Mouse (Mus musculus): ENCODE measurements around the gene Hivep3. TPM values are rescaled to one million over a fixed set of nuclear protein-coding genes. Genes with fewer than 3 reads are reported as not detected.

Gene Hivep3
- total RNA-seq, 2 experiments from 2014 or later, result 58.0 to 67.2 TPM

- intact Hi-C loops (cut with DNase I), result no loop called here
- DNase-seq (ENCODE audit: low spot score in 2 of 2), result no peak
These were observed 188.2 kb downstream of the Hivep3 start for GRCm38 (mm10) chr4:119921723-119922266.

DNA sequence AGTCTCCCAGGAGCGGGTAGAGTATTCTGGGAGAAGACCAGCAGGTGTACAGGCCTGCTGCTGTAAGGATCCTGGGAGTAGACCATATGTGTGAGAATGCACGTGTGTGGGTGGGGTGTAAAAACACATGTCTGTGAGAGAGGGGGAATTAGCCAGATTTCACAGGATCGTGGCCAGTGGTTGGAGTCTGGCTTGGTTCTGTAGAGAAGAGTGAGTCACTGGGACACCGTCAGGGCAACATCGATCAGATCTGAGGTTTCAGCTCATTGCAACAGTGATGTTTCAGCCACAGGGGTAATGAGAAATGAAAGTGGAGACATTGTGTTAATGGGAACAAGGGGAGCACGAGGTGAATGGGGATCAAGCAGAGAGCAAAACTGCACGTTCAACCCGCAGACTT is 189.4 kb downstream of the Hivep3 start:
- intact Hi-C loops (cut with DNase I), result no loop called here
- peak in 1 of 2 experiments; percentile 63 for DNase-seq (ENCODE audit: low spot score in 2 of 2)

DNA sequence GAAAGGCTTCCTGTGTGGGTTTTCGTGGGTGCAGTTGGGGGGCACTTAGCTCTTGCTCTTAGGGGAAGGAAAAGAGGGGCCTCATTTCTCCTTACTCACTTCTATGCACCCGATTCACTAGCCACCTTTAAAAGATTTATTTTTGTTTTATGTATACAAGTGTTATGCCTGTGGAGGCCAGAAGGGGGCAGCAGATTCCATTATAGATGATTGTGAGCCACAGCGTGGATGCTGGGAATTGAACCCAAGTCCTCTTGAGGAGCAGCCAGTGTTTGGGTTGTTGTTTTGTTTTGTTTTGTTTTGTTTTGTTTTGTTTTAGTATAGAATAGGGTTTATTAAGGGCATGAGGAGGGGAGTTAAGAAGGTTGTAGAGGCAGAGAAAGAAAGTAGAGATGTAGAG is 189.8 kb downstream of the Hivep3 start:
- intact Hi-C loops (cut with DNase I), result no loop called here
- no peak for DNase-seq (ENCODE audit: low spot score in 2 of 2)

GRCm38 (mm10) chr4:119925052-119925451 is 191.5 kb downstream of the Hivep3 start:
- intact Hi-C loops (cut with DNase I), result no loop called here
- no peak for DNase-seq (ENCODE audit: low spot score in 2 of 2)

- intact Hi-C loops (cut with DNase I), result no loop called here
- DNase-seq (ENCODE audit: low spot score in 2 of 2), result peak; percentile 21 to 60
These were observed 198.3 kb downstream of the Hivep3 start for GRCm38 (mm10) chr4:119931923-119932322.

- peak; percentile 59 to 93 for DNase-seq (ENCODE audit: low spot score in 2 of 2)
- intact Hi-C loops (cut with DNase I), result no loop called here
These were observed 199.1 kb downstream of the Hivep3 start for GRCm38 (mm10) chr4:119932549-119933257.

- no peak for DNase-seq (ENCODE audit: low spot score in 2 of 2)
- intact Hi-C loops (cut with DNase I), result no loop called here
These were observed 201.3 kb downstream of the Hivep3 start for GRCm38 (mm10) chr4:119934901-119935300.

DNA sequence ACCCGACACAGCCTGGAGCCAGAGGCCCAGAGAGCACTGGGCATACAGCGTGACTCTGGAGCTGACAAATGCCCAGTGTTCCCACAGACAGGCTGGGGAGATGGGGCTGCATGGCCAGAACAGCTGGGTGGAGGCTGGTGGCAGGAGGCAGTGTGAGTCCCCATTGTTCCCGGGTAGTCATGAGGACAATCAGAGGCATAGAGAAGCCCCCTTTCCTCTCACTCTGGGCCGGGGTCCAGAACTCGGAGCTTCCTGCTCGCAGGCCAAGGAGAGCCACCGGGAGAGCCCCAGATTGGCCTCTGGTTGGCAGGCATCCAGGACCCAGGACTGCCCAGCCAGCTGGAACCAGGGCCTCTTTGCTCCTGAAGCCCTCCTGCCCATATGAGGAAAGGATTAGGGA is 204.3 kb downstream of the Hivep3 start:
- peak; percentile 55 to 80 for DNase-seq (ENCODE audit: low spot score in 2 of 2)
- intact Hi-C loops (cut with DNase I), result no loop called here

- intact Hi-C loops (cut with DNase I), result no loop called here
- no peak for DNase-seq (ENCODE audit: low spot score in 2 of 2)
These were observed 204.9 kb downstream of the Hivep3 start for GRCm38 (mm10) chr4:119938518-119938917.

- no peak for DNase-seq (ENCODE audit: low spot score in 2 of 2)
- intact Hi-C loops (cut with DNase I), result no loop called here
These were observed 206.2 kb downstream of the Hivep3 start for GRCm38 (mm10) chr4:119939786-119940185.

GRCm38 (mm10) chr4:119946224-119946887 is 212.8 kb downstream of the Hivep3 start:
- intact Hi-C loops (cut with DNase I), result loop anchor here (5.0 kb wide), 1 partner anchor 64 kb away; no protein-coding TSS in a partner anchor
- DNase-seq (ENCODE audit: low spot score in 2 of 2), result no peak

GRCm38 (mm10) chr4:119947232-119948162 is 213.9 kb downstream of the Hivep3 start:
- intact Hi-C loops (cut with DNase I), result loop anchor here (5.0 kb wide), 1 partner anchor 65 kb away; no protein-coding TSS in a partner anchor
- no peak for DNase-seq (ENCODE audit: low spot score in 2 of 2)

DNA sequence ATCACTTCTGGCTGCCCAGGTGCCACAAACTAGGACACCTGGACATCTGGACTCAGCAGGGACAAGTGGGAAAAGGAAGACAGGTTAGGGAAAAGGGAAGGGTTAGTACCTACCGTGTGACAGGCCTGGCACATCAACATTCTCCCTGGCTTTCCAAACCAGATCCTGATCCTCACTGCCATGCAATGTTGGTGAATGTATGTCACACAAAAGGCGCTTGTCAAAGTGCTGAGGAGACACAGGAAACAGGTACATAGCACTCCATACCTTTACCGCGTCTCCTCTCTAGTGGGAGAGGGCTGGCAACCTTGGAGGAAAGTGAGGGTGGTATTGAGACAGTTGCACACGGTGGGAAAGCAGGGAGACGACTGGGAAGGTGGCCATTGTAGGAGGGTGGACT is 214.8 kb downstream of the Hivep3 start:
- DNase-seq (ENCODE audit: low spot score in 2 of 2), result no peak
- intact Hi-C loops (cut with DNase I), result loop anchor here (5.0 kb wide), 1 partner anchor 66 kb away; no protein-coding TSS in a partner anchor

DNA sequence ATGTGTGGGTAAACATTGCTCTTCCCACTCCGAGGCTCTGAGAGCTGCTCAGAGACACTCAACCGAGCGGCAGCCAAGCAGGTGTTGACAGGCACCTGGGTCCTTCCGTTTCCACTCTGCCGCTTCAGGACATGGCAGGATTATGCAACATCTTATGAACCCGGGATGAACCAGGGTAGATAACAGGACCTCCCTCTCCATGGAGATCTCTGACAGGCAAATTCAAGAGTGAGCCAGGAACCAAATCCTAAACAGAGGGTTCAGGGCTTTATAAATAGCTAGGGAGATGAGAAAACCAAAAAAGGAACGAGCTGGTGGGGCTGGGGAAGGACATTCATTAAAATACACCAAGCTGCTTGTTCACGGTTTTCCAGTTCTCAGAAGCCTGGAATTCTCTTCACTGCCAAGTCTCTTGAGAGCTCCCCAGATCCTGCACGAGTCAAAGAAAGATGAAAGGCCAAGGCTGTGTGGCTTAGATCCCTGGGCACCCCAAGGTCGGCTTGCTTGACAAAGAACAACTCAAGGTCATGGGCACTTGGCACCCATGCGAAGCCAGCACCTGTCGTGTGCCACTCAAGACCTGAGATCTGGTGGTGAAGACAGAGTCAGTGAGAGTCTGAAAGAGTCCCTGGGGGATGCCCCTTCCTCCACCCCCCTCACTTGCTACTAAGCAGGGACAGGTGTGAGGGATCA is 215.5 kb downstream of the Hivep3 start:
- peak; percentile 56 to 86 for DNase-seq (ENCODE audit: low spot score in 2 of 2)
- intact Hi-C loops (cut with DNase I), result loop anchor here (5.0 kb wide), 1 partner anchor 67 kb away; no protein-coding TSS in a partner anchor

DNA sequence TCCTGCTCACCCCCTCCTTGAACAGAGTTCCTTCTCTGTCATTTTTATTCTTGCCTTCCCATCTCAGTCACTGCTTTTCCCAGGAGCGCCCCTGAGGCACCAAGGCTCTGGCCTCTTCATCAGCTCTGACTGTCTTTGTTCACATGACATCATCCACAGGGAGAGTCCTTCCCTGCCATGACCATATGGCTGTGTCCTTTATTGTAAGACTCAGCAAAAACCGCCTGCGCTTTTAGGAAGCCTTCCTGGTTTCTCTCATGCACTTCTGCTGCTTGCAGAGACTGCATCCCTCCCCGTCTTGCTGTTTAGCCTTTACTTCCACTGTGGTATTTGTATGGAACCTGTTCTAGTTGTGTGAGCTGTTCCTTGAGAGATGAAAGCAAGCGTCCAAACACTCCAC is 216.6 kb downstream of the Hivep3 start:
- intact Hi-C loops (cut with DNase I), result loop anchor here (2.0 kb wide), 1 partner anchor 17 kb away; no protein-coding TSS in a partner anchor

DNA sequence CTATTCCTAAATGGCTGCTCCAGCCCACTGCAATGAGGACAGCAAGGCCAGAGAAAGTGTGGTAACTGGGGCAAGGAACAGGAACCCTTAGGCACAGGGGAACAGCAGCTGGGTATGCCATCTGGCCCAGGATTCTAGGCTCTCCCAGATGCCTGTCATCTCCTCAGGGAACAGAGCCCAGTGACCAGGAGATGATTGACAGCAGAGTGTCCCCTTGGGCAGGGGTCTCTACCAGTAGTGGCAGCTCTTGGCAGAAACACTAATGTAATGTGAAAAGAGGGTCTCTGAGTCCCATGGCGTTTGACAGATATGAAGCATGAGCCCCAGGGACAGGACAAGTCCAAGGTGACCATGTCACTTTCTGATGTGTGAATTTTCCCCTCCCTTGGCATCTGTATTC is 217.5 kb downstream of the Hivep3 start:
- intact Hi-C loops (cut with DNase I), result loop anchor here (2.0 kb wide), 1 partner anchor 16 kb away; no protein-coding TSS in a partner anchor
- no peak for DNase-seq (ENCODE audit: low spot score in 2 of 2)

More for the DNA sequence above, 216.6 kb downstream of the Hivep3 start:
- peak in 1 of 2 experiments; percentile 79 for DNase-seq (ENCODE audit: low spot score in 2 of 2)

GRCm38 (mm10) chr4:119955008-119955407 is 221.4 kb downstream of the Hivep3 start:
- intact Hi-C loops (cut with DNase I), result no loop called here
- DNase-seq (ENCODE audit: low spot score in 2 of 2), result no peak

DNA sequence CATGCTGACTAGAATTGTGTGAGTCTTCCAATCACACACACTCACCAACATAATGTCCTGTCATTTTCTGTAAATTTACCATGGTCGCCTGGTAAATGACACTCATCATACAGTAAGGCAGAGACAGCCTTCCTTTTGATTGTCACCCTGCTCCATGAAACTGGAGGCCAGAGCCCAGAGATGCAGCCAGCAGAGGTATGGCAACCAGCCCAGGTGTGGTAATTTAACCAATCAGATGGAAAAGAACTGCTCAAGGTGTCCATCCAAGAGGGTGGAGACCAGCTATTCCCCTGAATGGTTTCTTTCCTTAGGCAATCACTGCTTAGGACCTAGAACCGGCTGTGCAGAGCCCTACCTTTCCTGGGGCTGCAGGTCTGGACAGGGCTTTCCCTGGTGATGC is 224.4 kb downstream of the Hivep3 start:
- intact Hi-C loops (cut with DNase I), result no loop called here
- no peak for DNase-seq (ENCODE audit: low spot score in 2 of 2)

- intact Hi-C loops (cut with DNase I), result no loop called here
- DNase-seq (ENCODE audit: low spot score in 2 of 2), result peak in 1 of 2 experiments; percentile 53
These were observed 225.7 kb downstream of the Hivep3 start for GRCm38 (mm10) chr4:119959293-119959692.

All from left cerebral cortex, postnatal 25 days (tissue).